Mouse (Mus musculus) heart, embryonic 13.5 days (tissue): ENCODE measurements at regions not wholly inside any gene's neighbourhood (a gene's known extent, or its start where the extent isn't known, plus 50 kb on each side); places are given as distances from the start of the nearest gene placed in this dataset.
A peak's percentile ranks its signal among the peaks of the same experiment; 100 is the strongest.
"Not testable (repeated sequence)": the region's sequence is repeated elsewhere in the genome, so short reads cannot be mapped to it uniquely, and the experiment has no call there.

Experiments
- ATAC-seq: fragments of 200-750 bp; cut with Nextera tagmentation; 2 replicates; pipeline ENCODE4 v1.8.0; 2017; ENCODE audit warnings: moderate TSS enrichment; ENCODE audit not compliant: insufficient number of reproducible peaks, low FRiP score, low TSS enrichment; ENCODE audit errors: extremely low read depth
- H3K27ac ChIP-seq: fragments of 300-500 bp; sonication (generic); replicated peaks from 2 replicates; pipeline ENCODE4 v1.5.1; 2015; ENCODE audit warnings: moderate library complexity, mild to moderate bottlenecking, inconsistent platforms
- H3K27me3 ChIP-seq: fragments of 300-500 bp; sonication (generic); replicated peaks from 2 replicates; pipeline ENCODE4 v1.6.1; 2015; ENCODE audit warnings: mild to moderate bottlenecking, inconsistent platforms
- H3K36me3 ChIP-seq: fragments of 300-500 bp; sonication (generic); 2 replicates; pipeline ENCODE4 v1.6.1; 2015; ENCODE audit warnings: mild to moderate bottlenecking, inconsistent platforms
- H3K4me1 ChIP-seq: fragments of 300-500 bp; sonication (generic); 2 replicates; pipeline ENCODE4 v1.6.1; 2015; ENCODE audit warnings: inconsistent platforms
- H3K4me2 ChIP-seq: fragments of 300-500 bp; sonication (generic); 2 replicates; pipeline ENCODE4 v1.6.1; 2015; ENCODE audit warnings: inconsistent platforms, mild to moderate bottlenecking, moderate library complexity
- H3K4me3 ChIP-seq: fragments of 300-500 bp; sonication (generic); 2 replicates; pipeline ENCODE4 v1.5.1; 2015; ENCODE audit warnings: moderate library complexity, mild to moderate bottlenecking, inconsistent platforms
- H3K9ac ChIP-seq: fragments of 300-500 bp; sonication (generic); 2 replicates; pipeline ENCODE4 v1.6.1; 2015; ENCODE audit warnings: inconsistent platforms, mild to moderate bottlenecking, moderate library complexity
- H3K9me3 ChIP-seq: fragments of 300-500 bp; sonication (generic); 2 replicates; pipeline ENCODE4 v1.6.1; 2016; ENCODE audit warnings: inconsistent platforms
- WGBS: fragments of 180-500 bp; shearing (Covaris S2); methylation state at CpG from one replicate; pipeline ENCODE4 v1.1.7; 2015; ENCODE audit warnings: mixed read lengths; 5-methylcytosine and 5-hydroxymethylcytosine counted together

- no peak overlapping the region for H3K9ac ChIP-seq
- no peak overlapping the region for H3K4me2 ChIP-seq
- no peaks in the 10 kb centered on the region; the same call in none of the 2 replicates for H3K27me3 ChIP-seq
- no peaks in the 10 kb centered on the region for H3K36me3 ChIP-seq
- WGBS = 71% methylated on average over 5 of the region's 5 CpGs
- no peak overlapping the region for H3K27ac ChIP-seq
- ATAC-seq = no peak
- H3K9me3 ChIP-seq = no peaks in the 10 kb centered on the region
- no peaks in the 10 kb centered on the region for H3K4me1 ChIP-seq
- H3K4me3 ChIP-seq = no peak overlapping the region
These were observed 59.8 kb upstream of the Tnfrsf21 start for GRCm38 (mm10) chr17:42956588-42956987.

GRCm38 (mm10) chr17:42954722-42955121, 61.6 kb upstream of the Tnfrsf21 start:
- Histone ChIP-seq H3K27ac (no peak overlapping the region), H3K36me3 (no peaks in the 10 kb centered on the region), H3K27me3 (peaks cover 11% of the 10 kb centered on the region), H3K4me3 (no peak overlapping the region), H3K9ac (no peak overlapping the region), H3K4me2 (no peak overlapping the region), H3K9me3 (no peaks in the 10 kb centered on the region), H3K4me1 (no peaks in the 10 kb centered on the region)
- no peak for ATAC-seq
- WGBS = 38% methylated on average over 2 of the region's 2 CpGs

- no peak for ATAC-seq
- no peak overlapping the region for H3K27ac ChIP-seq
- no peak overlapping the region for H3K4me3 ChIP-seq
These were observed 68.0 kb upstream of the Cd2ap start for GRCm38 (mm10) chr17:42944453-42944852.

GRCm38 (mm10) chr17:42943272-42943696, 66.8 kb upstream of the Cd2ap start:
- H3K4me3 ChIP-seq = 0 out of 2 replicates have a peak overlapping the region, but pooled peaks have one; percentile 15
- WGBS = 8% methylated on average over 9 of the region's 9 CpGs
- peaks cover 5% of the 10 kb centered on the region; the same call in 1 of the 2 replicates for H3K4me1 ChIP-seq

More at GRCm38 (mm10) chr17:42944453-42944852, 68.0 kb upstream of the Cd2ap start:
- Histone ChIP-seq H3K9me3 (no peaks in the 10 kb centered on the region), H3K27me3 (peaks cover under 1% of the 10 kb centered on the region), H3K36me3 (no peaks in the 10 kb centered on the region), H3K9ac (no peak overlapping the region), H3K4me1 (peaks cover 5% of the 10 kb centered on the region; the same call in 1 of the 2 replicates), H3K4me2 (no peak overlapping the region)
- WGBS = 79% methylated on average over 2 of the region's 2 CpGs

GRCm38 (mm10) chr17:42939476-42939875, 63.0 kb upstream of the Cd2ap start:
- Histone ChIP-seq H3K27ac (no peak overlapping the region), H3K4me1 (peaks cover 5% of the 10 kb centered on the region; the same call in 1 of the 2 replicates), H3K9ac (no peak overlapping the region), H3K4me2 (no peak overlapping the region), H3K4me3 (no peak overlapping the region), H3K36me3 (no peaks in the 10 kb centered on the region), H3K27me3 (no peaks in the 10 kb centered on the region), H3K9me3 (peaks cover 4% of the 10 kb centered on the region; the same call in 1 of the 2 replicates)
- 67% methylated on average over 7 of the region's 7 CpGs for WGBS
- ATAC-seq = no peak

More at GRCm38 (mm10) chr17:42943272-42943696, 66.8 kb upstream of the Cd2ap start:
- 0 out of 2 replicates have a peak overlapping the region, but pooled peaks have one; percentile 47 for H3K9ac ChIP-seq
- H3K9me3 ChIP-seq = no peaks in the 10 kb centered on the region
- H3K27me3 ChIP-seq = no peaks in the 10 kb centered on the region
- ATAC-seq = no peak
- no peaks in the 10 kb centered on the region for H3K36me3 ChIP-seq
- H3K27ac ChIP-seq = no peak overlapping the region
- H3K4me2 ChIP-seq = peak overlapping the region; percentile 58

GRCm38 (mm10) chr17:42938579-42938978, 62.1 kb upstream of the Cd2ap start:
- Histone ChIP-seq H3K9ac (no peak overlapping the region), H3K27me3 (no peaks in the 10 kb centered on the region), H3K27ac (no peak overlapping the region), H3K9me3 (peaks cover 4% of the 10 kb centered on the region; the same call in 1 of the 2 replicates), H3K4me2 (no peak overlapping the region), H3K36me3 (no peaks in the 10 kb centered on the region), H3K4me3 (no peak overlapping the region), H3K4me1 (peaks cover 10% of the 10 kb centered on the region; the same call in 1 of the 2 replicates)
- WGBS = 52% methylated on average over 1 of the region's 1 CpGs
- no peak for ATAC-seq

GRCm38 (mm10) chr17:42937480-42937879, 61.0 kb upstream of the Cd2ap start:
- not testable (repeated sequence) for H3K4me2 ChIP-seq, H3K4me1 ChIP-seq, H3K27ac ChIP-seq, ATAC-seq, H3K36me3 ChIP-seq, H3K27me3 ChIP-seq, H3K9me3 ChIP-seq, H3K4me3 ChIP-seq, H3K9ac ChIP-seq
- WGBS = 81% methylated on average over 3 of the region's 3 CpGs

- peaks cover 15% of the 10 kb centered on the region for H3K4me1 ChIP-seq
- H3K9ac ChIP-seq = no peak overlapping the region
- H3K4me2 ChIP-seq = no peak overlapping the region
- WGBS = 68% methylated on average over 3 of the region's 3 CpGs
- no peaks in the 10 kb centered on the region for H3K36me3 ChIP-seq
- no peak for ATAC-seq
- peaks cover 4% of the 10 kb centered on the region; the same call in 1 of the 2 replicates for H3K9me3 ChIP-seq
- H3K4me3 ChIP-seq = no peak overlapping the region
- H3K27ac ChIP-seq = no peak overlapping the region
- H3K27me3 ChIP-seq = no peaks in the 10 kb centered on the region
These were observed 57.6 kb upstream of the Cd2ap start for GRCm38 (mm10) chr17:42934068-42934467.

- Histone ChIP-seq H3K36me3 (no peaks in the 10 kb centered on the region), H3K27me3 (no peaks in the 10 kb centered on the region), H3K4me3 (no peak overlapping the region), H3K9me3 (peaks cover 4% of the 10 kb centered on the region; the same call in 1 of the 2 replicates), H3K4me1 (peaks cover 17% of the 10 kb centered on the region), H3K4me2 (no peak overlapping the region), H3K27ac (no peak overlapping the region), H3K9ac (no peak overlapping the region)
- no peak for ATAC-seq
- 68% methylated on average over 7 of the region's 7 CpGs for WGBS
These were observed 57.0 kb upstream of the Cd2ap start for GRCm38 (mm10) chr17:42933335-42934004.

GRCm38 (mm10) chr17:42927320-42927719, 50.9 kb upstream of the Cd2ap start:
- no peaks in the 10 kb centered on the region for H3K27me3 ChIP-seq
- peak; percentile 48; the same call in 1 of the 2 replicates for ATAC-seq
- H3K36me3 ChIP-seq = no peaks in the 10 kb centered on the region
- H3K4me3 ChIP-seq = no peak overlapping the region
- peaks cover 30% of the 10 kb centered on the region for H3K4me1 ChIP-seq
- 0 out of 2 replicates have a peak overlapping the region, but pooled peaks have one; percentile 4 for H3K4me2 ChIP-seq
- no peak overlapping the region for H3K9ac ChIP-seq
- peak overlapping the region; percentile 77 for H3K27ac ChIP-seq
- WGBS = 45% methylated on average over 4 of the region's 4 CpGs
- no peaks in the 10 kb centered on the region for H3K9me3 ChIP-seq
